Mouse (Mus musculus): ENCODE data around the gene Cbx3. TPM values are rescaled to one million over a fixed set of nuclear protein-coding genes. Genes with fewer than 3 reads are reported as not detected.
A peak's percentile ranks its signal among the peaks of the same experiment; 100 is the strongest.

Gene Cbx3
- polyA plus RNA-seq, 1 experiment from 2014 or later: 174 TPM

DNA sequence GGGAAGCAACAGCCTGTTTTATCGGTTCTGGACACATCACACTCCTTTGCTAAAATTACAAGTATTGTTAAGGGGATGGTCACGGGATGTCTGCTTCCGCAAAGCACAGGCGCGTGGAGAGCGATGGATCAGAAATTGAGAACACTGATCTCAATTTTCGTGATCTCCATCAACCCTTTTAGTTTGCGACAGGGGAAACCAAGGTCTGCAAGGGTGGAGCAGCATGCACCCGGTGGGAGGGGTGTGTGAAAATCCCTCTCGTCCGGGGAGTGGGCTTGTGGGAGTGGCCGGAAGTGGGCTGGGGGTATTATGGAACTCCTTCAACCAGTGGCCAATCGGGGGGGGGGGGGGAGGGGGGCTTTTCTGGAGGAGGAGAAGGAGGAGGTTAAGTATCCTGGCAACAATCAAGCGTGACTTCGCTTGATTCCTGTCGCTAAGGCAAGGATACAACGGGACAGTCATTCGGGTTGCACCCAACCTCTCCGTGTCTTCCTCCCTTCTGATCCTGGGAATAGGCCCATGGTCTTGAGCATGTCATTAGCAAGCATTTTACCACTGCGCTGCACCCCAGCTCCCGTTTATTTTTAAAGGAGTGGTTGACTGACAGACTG, 54.3 kb downstream of the Cbx3 start:
- Histone ChIP-seq H3K9ac (replicated peaks) (peak overlapping the region; percentile 66), H3K27ac (ENCODE audit: low read depth) (peak overlapping the region; percentile 58)

DNA sequence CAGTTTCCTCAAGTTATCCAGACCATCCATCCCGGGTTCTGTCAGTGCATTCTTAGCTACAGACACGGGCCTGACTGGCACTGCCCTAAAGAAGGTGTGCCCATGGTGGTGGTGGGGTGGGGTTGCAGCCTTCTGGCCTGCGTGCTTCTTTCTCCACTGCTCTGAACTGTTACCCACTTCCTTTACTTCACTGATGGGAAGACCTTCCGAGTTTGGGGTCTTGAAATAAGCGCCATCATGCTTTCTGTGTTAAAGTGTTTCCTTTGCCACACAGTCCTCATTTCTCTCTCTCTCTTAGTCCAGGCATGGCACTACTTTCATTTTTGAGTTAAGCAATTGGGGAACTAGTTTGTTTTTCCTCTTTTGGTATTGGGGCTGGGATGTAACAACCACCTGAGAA, 54.8 kb downstream of the Cbx3 start:
- Histone ChIP-seq H3K4me1 (ENCODE audit: insufficient read depth) (peaks cover 8% of the 10 kb centered on the region; the same call in 1 of the 2 replicates), H3K27ac (ENCODE audit: low read depth) (peak overlapping the region; percentile 58), H3K9ac (replicated peaks) (peak overlapping the region; percentile 66; the same call in 1 of the 2 replicates), H3K27me3 (ENCODE audit: insufficient read depth, low read length) (no peaks in the 10 kb centered on the region), H3K4me2 (ENCODE audit: low read depth, low read length) (peak overlapping the region; percentile 83), H3K36me3 (replicated peaks; ENCODE audit: insufficient read depth, low read length) (no peaks in the 10 kb centered on the region), H3K4me3 (ENCODE audit: low read depth, low read length) (peak overlapping the region; percentile 61), H3K9me3 (ENCODE audit: low read length) (no peaks in the 10 kb centered on the region)
- DNase-seq (no peak), ATAC-seq (no peak; the same call in 1 of the 2 replicates)
- 17% methylated on average over 5 of the region's 5 CpGs for WGBS (ENCODE audit: insufficient replicate concordance)
- TF ChIP-seq EP300 (IDR thresholded peaks at IDR 0.05; ENCODE audit: low read depth) (no peak), CTCF (IDR thresholded peaks at IDR 0.05; ENCODE audit: low read depth) (no peak)

More for the DNA sequence above, 54.3 kb downstream of the Cbx3 start:
- ATAC-seq: no peak; the same call in 1 of the 2 replicates
- Histone ChIP-seq H3K4me1 (ENCODE audit: insufficient read depth) (peaks cover 8% of the 10 kb centered on the region; the same call in 1 of the 2 replicates), H3K27me3 (ENCODE audit: insufficient read depth, low read length) (no peaks in the 10 kb centered on the region), H3K9me3 (ENCODE audit: low read length) (no peaks in the 10 kb centered on the region), H3K4me2 (ENCODE audit: low read depth, low read length) (peak overlapping the region; percentile 83), H3K36me3 (replicated peaks; ENCODE audit: insufficient read depth, low read length) (no peaks in the 10 kb centered on the region), H3K4me3 (ENCODE audit: low read depth, low read length) (peak overlapping the region; percentile 61)
- TF ChIP-seq EP300 (IDR thresholded peaks at IDR 0.05; ENCODE audit: low read depth) (no peak), CTCF (IDR thresholded peaks at IDR 0.05; ENCODE audit: low read depth) (no peak)
- WGBS (ENCODE audit: insufficient replicate concordance): 2% methylated on average over 21 of the region's 21 CpGs
- peak; percentile 25 for DNase-seq

DNA sequence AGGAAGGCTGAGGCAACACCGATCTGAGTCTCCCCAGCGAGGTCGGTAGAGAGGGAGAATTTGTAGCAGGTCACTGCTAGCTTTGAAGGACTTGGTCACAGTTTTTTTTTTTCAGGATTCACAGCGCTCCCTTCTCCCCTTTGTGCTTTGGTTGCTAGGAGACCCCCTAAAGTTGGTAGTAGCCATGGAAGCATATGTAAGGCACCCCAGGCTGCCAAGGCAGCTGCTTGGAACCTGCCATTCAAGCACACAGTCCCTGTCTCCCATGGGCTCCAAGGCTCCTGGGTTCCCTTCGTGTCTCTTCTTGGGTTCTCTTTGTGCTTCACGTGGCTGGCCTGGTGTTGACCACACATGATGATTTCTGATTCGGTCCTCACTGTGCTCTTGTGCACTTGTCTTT, 59.3 kb downstream of the Cbx3 start:
- Histone ChIP-seq H3K27me3 (ENCODE audit: insufficient read depth, low read length) (no peaks in the 10 kb centered on the region), H3K27ac (ENCODE audit: low read depth) (0 out of 2 replicates have a peak overlapping the region, but pooled peaks have one; percentile 12), H3K9me3 (ENCODE audit: low read length) (no peaks in the 10 kb centered on the region), H3K4me1 (ENCODE audit: insufficient read depth) (peaks cover 20% of the 10 kb centered on the region), H3K36me3 (replicated peaks; ENCODE audit: insufficient read depth, low read length) (no peaks in the 10 kb centered on the region), H3K4me3 (ENCODE audit: low read depth, low read length) (no peak overlapping the region), H3K4me2 (ENCODE audit: low read depth, low read length) (no peak overlapping the region), H3K9ac (replicated peaks) (no peak overlapping the region; the same call in 1 of the 2 replicates)
- no peak for TF ChIP-seq CTCF (IDR thresholded peaks at IDR 0.05; ENCODE audit: low read depth)
- TF ChIP-seq EP300 (IDR thresholded peaks at IDR 0.05; ENCODE audit: low read depth): no peak
- whole genome bisulfite sequencing (ENCODE audit: insufficient replicate concordance): 71% methylated on average over 7 of the region's 7 CpGs
- ATAC-seq (no peak), DNase-seq (no peak)

Other genes starting within 250 kb of the Cbx3 start
- 0.15 and 0.16 TPM in 2 replicates for gene Nfe2l3, start 37.7 kb upstream of the Cbx3 start, polyA plus RNA-seq (2015; fragmentation: Nextera tagmentation; extraction: Ambion mirVana)
- gene Hnrnpa2b1, start 466 bp upstream of the Cbx3 start, polyA plus RNA-seq (2015; fragmentation: Nextera tagmentation; extraction: Ambion mirVana): 546 and 587 TPM in 2 replicates
- 15.3 and 17.7 TPM in 2 replicates for gene Snx10, start 53.5 kb downstream of the Cbx3 start, polyA plus RNA-seq (2015; fragmentation: Nextera tagmentation; extraction: Ambion mirVana)